Mouse (Mus musculus): ENCODE measurements around the gene Fam98b. TPM values are rescaled to one million over a fixed set of nuclear protein-coding genes. Genes with fewer than 3 reads are reported as not detected.

Fam98b gene
- total RNA-seq, 4 experiments from 2014 or later: 19.3 to 22.4 (median 19.7) TPM

DNA sequence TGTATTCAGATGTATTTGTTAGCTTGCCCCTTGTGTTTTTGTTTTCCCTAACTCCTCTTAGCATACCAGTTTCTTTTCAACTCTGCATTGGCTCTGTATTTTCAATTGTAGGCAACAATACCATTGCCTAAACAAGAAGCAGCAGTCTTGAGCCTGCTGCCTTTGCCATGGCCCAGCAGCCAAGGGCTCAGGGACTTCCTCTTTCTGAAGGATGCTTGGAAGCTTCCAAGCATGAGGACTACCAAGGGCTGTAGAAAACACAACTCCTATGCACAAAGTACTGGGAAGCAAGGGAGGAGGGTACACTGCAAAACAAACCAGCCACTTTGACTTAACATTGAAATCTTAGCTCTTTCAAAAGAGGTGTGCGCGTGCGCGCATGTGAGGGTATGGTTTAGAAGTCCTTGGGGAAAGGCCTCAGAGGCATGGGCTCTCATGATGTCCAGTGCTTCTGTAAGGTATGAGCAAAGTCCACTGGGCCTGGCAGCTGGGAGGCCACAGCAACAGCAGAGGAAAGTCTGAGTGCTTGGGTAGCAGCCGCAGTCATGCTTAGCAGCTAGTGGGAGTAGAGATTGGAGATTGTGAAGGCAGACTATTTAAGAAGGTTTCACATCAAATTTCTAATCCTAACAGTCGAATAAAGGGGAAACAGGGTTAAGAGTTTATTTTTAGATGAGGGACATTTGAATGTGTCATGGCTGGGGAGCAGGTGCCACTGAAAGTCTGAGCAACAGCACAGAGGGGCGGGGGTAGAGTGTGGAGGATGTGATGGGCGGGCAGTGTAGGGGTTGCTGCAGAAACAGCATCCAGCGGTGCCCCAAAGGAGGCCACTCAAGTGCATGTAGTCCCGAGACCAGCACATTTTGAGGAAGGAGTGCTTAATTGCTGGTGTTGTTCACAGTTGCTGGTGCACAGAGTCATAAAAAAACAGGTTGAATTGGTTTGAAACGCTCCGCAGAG, 54.1 kb downstream of the Fam98b start:
- no peak for DNase-seq (ENCODE audit: low spot score in 2 of 2)

DNA sequence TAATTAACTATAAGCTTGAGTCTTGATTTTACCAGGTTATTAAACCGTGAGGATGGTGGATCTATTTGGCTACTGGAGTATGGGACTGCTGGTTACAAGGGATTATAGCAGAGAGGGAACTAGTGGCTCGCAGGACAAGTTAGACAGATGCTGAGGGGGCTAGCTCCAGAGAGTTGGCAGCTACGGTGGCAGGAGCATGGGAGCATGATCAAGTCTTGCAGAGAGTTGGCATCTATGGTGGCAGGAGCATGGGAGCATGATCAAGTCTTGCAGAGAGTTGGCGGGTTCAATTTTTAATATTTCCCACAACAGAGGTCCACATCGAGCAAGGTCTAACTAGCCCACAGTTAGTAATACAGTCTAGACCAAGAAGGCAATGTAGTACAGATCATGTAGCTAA, 55.4 kb downstream of the Fam98b start:
- DNase-seq (ENCODE audit: low spot score in 2 of 2): no peak

DNA sequence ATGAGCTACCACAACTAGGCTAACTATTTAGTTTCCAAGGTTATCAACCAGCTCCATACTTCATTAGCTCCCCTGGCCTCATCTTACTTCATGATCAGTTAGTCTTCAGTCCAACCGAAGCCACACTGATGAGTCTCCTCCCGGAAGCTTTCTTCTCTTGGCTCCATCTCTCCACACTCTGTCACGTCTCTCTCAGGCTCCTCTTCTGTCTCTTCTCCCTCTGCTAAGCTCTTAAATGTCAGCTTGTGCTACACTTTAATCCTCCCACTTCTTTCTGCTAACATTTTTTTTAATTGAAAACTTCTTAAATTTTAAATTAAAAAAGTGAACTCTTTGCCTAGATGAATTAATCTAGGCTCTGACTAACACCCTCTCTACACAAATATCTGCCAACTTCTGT, 58.4 kb downstream of the Fam98b start:
- no peak for DNase-seq (ENCODE audit: low spot score in 2 of 2)

DNA sequence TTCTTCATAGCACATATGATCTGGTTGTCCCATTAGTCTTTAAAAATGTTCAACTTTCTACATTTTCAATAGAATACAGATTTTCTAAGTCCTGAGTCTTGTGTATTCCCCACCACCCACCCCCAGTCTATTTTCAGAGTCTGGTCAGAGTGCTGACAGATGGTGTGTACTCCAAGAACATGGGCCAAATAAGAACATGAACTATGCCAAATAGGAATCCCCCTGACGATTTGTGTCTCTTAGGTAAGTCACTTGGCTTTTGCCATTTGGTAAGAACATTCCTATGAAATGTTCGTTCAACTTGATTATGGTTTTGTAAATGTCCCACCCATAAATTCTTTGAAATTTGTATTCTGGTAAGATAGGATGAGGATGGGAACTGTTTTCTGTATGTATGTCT, 59.5 kb downstream of the Fam98b start:
- DNase-seq (ENCODE audit: low spot score in 2 of 2): no peak

DNA sequence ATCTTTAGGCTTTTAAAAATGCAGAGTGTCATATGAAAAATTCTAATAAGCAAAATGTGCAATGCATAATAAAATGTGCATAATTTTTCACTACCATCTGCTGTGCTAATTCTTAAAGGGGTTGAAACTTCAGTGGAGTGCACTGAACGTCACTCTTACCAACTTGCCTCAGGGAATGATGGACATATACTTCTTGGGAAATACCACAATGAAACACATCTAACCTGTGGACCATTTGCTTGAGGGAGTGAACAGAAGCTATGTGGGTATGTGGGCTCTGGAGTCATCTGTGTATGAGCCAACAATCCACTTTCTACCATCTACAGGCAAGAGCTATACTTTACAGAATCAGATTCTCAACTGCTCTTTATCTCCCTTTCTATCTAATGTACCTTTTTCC, 61.8 kb downstream of the Fam98b start:
- DNase-seq (ENCODE audit: low spot score in 2 of 2): no peak

DNA sequence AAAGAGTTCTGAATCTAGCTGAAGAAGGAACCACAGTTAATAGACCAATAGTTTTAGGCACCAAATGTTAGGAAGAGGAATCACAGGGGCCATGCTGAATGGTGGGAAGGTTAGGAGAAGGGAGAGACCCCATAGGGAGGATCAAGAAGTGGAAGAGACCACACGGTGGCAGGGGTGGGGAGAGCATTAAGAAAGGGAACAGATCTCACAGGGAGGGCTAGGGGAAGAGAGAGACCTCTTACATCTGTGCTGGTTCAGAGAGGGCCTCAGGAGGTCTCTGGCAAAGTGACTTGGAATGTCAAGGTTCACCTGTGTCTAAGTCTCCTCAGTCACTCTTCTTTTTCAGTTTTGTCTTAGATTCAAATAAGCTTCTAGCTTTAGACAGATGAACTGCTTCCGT, 62.5 kb downstream of the Fam98b start:
- no peak for DNase-seq (ENCODE audit: low spot score in 2 of 2)

DNA sequence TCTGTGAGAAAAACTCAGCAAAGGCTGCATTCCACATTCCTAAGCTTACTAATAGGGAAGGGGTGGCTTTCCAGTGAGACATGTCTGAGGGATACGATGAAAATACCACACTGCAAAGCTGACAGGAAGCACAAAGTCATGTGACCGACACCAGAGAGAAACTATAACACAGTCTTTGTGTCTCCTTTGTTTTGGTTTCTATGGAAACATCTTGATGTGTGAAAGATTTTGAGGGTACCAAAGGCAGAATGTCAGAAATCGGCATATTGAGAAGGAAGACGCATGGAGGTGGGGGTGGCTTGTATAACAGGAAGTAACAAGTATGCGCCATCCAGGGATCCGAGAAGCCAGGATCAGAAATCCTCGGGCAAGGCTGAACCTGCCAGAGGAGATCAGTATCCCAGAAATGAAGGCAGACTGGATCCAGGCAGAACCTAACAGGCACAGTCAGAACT, 62.9 kb downstream of the Fam98b start:
- no peak for DNase-seq (ENCODE audit: low spot score in 2 of 2)

DNA sequence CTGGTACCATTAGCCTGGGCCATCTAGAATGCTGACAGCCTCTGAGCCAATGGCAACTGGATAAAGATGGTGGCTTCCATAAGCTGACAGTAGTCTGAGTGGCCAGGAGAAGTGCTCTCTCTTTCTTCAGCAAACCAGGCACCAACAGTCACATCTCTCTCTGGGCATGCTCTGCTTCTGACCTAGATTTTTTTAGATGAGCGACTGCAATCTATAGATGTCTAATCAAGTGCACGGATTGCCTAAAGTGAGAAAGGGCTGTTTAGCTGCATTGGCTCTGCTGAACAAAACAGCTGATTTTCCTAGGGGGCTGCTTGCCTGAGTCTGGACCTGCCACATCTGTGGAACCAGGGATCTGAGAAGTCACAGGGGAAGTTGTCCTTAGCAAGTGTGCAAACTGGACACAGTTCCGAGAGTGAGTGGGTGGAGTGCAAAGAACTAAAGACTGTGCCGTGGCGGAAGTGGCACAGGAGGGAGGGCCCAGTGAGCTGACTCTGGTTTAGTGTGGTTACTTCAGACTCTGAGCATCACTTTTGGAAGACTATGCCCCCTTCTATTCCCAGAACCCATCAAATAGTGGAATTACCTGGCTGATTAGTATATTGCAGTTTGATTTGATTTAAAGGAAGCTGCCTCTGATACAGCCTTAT, 64.2 kb downstream of the Fam98b start:
- no peak for DNase-seq (ENCODE audit: low spot score in 2 of 2)

DNA sequence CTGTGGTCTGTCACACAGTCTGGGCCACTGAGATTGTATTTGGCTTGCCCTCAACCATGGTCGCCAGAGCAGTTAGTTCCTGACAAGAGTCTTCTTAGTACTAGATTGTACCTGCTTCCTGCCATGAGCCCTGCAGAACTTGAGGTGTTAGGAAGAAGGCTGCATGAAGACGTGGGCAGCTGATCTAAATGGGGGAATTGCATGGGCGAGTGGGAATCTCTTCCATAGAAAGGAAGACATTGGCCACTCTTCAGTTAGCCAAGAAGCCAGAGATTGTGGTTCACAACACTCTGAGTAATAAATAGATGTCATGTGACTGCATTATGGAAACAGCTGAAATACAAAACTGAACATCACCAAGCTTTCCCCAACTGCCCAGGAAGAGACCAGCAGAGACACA, 69.5 kb downstream of the Fam98b start:
- no peak for DNase-seq (ENCODE audit: low spot score in 2 of 2)

Other genes starting within 250 kb of the Fam98b start
- 1 to 10 TPM; 4.4 to 6.0 (median 5.2) TPM for gene Spred1, start 128.4 kb upstream of the Fam98b start, total RNA-seq (2022)
- under 1 TPM in 1 of 4 experiments, not detected in 3; 0.10 TPM for gene Rasgrp1, start 93.3 kb downstream of the Fam98b start, total RNA-seq (2022)

Measured in gastrocnemius, adult 8-10 months (tissue).